Mouse (Mus musculus) megakaryocyte, embryonic 14.5 days (primary cell): ENCODE data around the gene Kmt2e.

Experiments
- FLI1 ChIP-seq: IDR thresholded peaks from 2 replicates; pipeline ENCODE4 v1.6.1; 2012; ENCODE audit warnings: low read length, inconsistent platforms, mixed read lengths
- GATA1 ChIP-seq: IDR thresholded peaks from 3 replicates; pipeline ENCODE4 v1.6.1; 2012; ENCODE audit warnings: mixed read lengths, low read length, inconsistent platforms, borderline replicate concordance

DNA sequence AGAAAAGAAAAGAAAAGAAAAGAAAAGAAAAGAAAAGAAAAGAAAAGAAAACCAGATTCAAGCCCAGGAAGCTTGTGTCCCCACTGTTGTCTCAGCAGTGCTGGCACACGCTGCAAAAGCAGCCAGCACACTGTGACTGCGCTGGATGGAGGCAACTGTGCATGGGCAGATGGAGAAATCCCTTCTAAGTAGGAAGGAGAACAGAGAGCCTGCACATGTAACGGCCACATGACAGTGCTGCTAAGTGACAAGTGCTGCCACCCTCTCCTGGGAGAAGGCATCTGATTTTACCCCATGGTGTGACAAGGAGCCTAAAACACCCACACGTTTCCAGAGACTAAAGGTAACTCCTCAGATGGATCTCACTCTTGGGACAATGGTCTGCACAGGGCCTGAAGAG, 83.6 kb downstream of the Kmt2e start:
- TF ChIP-seq GATA1 (no peak), FLI1 (no peak)
